Mouse (Mus musculus) stomach, postnatal 0 days (tissue): ENCODE results near the gene Morf4l1.

Experiments used
- CTCF ChIP-seq: IDR thresholded peaks from 2 replicates; pipeline ENCODE4 v1.5.1; 2016; ENCODE audit warnings: antibody characterized with exemption, low read depth, mild to moderate bottlenecking, moderate library complexity
- EP300 ChIP-seq: optimal IDR thresholded peaks from 2 replicates; pipeline ENCODE3; 2016; ENCODE audit warnings: antibody characterized with exemption

DNA sequence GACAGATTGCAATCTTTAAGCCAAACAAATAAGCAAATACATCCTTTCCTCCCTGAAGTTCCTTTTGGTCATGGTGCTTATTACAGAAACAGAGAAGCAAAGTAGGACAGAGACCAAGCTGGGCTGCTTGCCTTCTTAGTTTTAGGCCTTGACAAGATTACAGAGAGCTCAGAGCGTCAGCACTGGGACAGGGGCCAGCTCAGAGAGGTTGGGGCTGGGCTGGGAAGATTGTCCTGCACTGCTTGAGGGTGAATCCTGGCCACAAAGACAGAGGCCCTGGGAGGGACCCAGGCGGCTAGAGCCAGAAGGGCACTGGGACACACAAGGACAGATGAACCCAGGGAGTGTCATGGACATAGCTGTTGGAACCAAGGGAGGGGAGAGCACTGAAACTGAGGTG, 31.2 kb upstream of the Morf4l1 start:
- TF ChIP-seq CTCF: no peak
- TF ChIP-seq EP300: no peak
